Mouse (Mus musculus): ENCODE measurements around the gene Il4i1. TPM values are rescaled to one million over a fixed set of nuclear protein-coding genes. Genes with fewer than 3 reads are reported as not detected.

The Il4i1 gene
- polyA plus RNA-seq, 1 experiment: 9.7 TPM

- Histone ChIP-seq H3K36me3 (ENCODE audit: control insufficient read depth, insufficient read depth, low read length) (no peaks in the 10 kb centered on the region; the same call in 1 of the 2 replicates), H3K4me1 (ENCODE audit: control insufficient read depth, insufficient read depth, low read length) (no peaks in the 10 kb centered on the region), H3K27ac (ENCODE audit: insufficient read depth, low read depth, low read length) (no peak overlapping the region), H3K4me3 (ENCODE audit: insufficient read depth, low read depth, low read length) (no peak overlapping the region), H3K27me3 (replicated peaks; ENCODE audit: control insufficient read depth, insufficient read depth, low read length) (no peaks in the 10 kb centered on the region)
- no peak for TF ChIP-seq CTCF (conservative IDR thresholded peaks at IDR 0.05; ENCODE audit: insufficient read depth, insufficient read length, low read depth, low read length)
- TF ChIP-seq POLR2A (IDR thresholded peaks at IDR 0.05; ENCODE audit: low read depth, low read length): no peak
- WGBS: 45% methylated on average over 11 of the region's 11 CpGs
- DNase-seq: no peak
Measured at GRCm38 (mm10) chr7:44839171-44839490, 22.9 kb downstream of the Il4i1 start.

- 7% methylated on average over 58 of the region's 58 CpGs for WGBS
- TF ChIP-seq POLR2A (IDR thresholded peaks at IDR 0.05; ENCODE audit: low read depth, low read length) (no peak), CTCF (conservative IDR thresholded peaks at IDR 0.05; ENCODE audit: insufficient read depth, insufficient read length, low read depth, low read length) (no peak)
- DNase-seq: peak; percentile 36
- H3K27ac ChIP-seq (ENCODE audit: insufficient read depth, low read depth, low read length): no peak overlapping the region
- H3K27me3 ChIP-seq (replicated peaks; ENCODE audit: control insufficient read depth, insufficient read depth, low read length): no peaks in the 10 kb centered on the region
- H3K36me3 ChIP-seq (ENCODE audit: control insufficient read depth, insufficient read depth, low read length): no peaks in the 10 kb centered on the region; the same call in 1 of the 2 replicates
- peak overlapping the region; percentile 24; the same call in 1 of the 2 replicates for H3K4me3 ChIP-seq (ENCODE audit: insufficient read depth, low read depth, low read length)
- H3K4me1 ChIP-seq (ENCODE audit: control insufficient read depth, insufficient read depth, low read length): no peaks in the 10 kb centered on the region
Measured at GRCm38 (mm10) chr7:44839491-44840191, 23.5 kb downstream of the Il4i1 start.

- Histone ChIP-seq H3K36me3 (ENCODE audit: control insufficient read depth, insufficient read depth, low read length) (no peaks in the 10 kb centered on the region; the same call in 1 of the 2 replicates), H3K27ac (ENCODE audit: insufficient read depth, low read depth, low read length) (no peak overlapping the region), H3K4me3 (ENCODE audit: insufficient read depth, low read depth, low read length) (no peak overlapping the region), H3K27me3 (replicated peaks; ENCODE audit: control insufficient read depth, insufficient read depth, low read length) (no peaks in the 10 kb centered on the region), H3K4me1 (ENCODE audit: control insufficient read depth, insufficient read depth, low read length) (no peaks in the 10 kb centered on the region)
- TF ChIP-seq POLR2A (IDR thresholded peaks at IDR 0.05; ENCODE audit: low read depth, low read length) (no peak), CTCF (conservative IDR thresholded peaks at IDR 0.05; ENCODE audit: insufficient read depth, insufficient read length, low read depth, low read length) (no peak)
- DNase-seq: no peak
- WGBS: 61% methylated on average over 14 of the region's 14 CpGs
Measured at GRCm38 (mm10) chr7:44840426-44840825, 24.2 kb downstream of the Il4i1 start.

DNA sequence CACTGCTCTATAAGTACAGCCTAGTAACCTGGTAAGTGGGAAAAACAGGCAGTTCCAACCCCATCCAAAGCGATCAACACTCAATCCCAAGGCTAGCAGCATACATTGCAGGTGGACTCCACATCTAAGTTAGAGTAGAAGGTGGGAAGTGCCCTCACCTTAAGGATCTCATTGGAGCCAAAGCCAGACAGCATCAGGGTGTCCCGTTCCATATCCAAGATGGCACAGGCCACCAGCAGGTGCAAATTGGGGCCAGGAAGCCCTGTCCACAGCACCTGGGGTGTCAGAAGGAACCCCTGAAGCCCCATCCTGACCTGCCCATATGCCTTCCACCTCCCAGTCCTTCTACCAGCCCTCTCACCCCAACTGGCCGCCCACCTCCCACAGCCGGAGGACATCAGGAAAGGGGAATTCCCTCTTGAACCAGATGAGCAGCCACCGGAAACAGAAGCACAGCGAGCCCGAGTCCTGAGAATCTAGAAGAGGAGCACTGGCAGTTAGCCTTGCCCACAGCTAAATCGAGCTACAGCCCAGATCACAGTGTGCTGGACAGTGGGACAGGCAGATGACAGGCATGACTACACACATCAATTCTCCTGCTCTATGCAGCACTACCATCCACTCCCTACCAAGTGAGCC, 25.8 kb downstream of the Il4i1 start:
- H3K4me1 ChIP-seq (ENCODE audit: control insufficient read depth, insufficient read depth, low read length): no peaks in the 10 kb centered on the region
- H3K27me3 ChIP-seq (replicated peaks; ENCODE audit: control insufficient read depth, insufficient read depth, low read length): no peaks in the 10 kb centered on the region
- no peak overlapping the region for H3K27ac ChIP-seq (ENCODE audit: insufficient read depth, low read depth, low read length)
- H3K36me3 ChIP-seq (ENCODE audit: control insufficient read depth, insufficient read depth, low read length): peaks cover 4% of the 10 kb centered on the region; the same call in 1 of the 2 replicates
- no peak for DNase-seq
- 83% methylated on average over 8 of the region's 8 CpGs for WGBS
- no peak overlapping the region for H3K4me3 ChIP-seq (ENCODE audit: insufficient read depth, low read depth, low read length)
- TF ChIP-seq POLR2A (IDR thresholded peaks at IDR 0.05; ENCODE audit: low read depth, low read length) (no peak), CTCF (conservative IDR thresholded peaks at IDR 0.05; ENCODE audit: insufficient read depth, insufficient read length, low read depth, low read length) (no peak)

DNA sequence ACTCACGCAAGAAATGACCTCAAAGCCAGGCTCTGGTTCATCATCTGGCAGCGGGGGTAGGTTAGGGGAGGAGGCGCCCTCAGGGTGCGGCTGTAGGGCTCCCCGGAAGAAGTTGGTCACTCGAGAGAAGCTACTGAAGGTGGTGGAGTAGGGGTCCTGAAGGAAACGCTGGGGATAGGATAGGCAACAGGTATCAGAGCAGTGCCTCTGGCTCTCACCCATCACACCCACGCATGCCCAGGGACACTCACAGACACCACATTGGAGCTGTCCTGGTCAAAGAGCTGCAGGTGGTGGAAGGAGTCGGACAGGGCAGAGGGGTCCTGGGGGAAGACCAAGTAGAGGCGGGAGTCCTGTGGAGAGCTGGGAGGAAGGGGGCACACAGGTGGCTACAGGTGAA, 28.8 kb downstream of the Il4i1 start:
- 94% methylated on average over 10 of the region's 10 CpGs for WGBS
- H3K36me3 ChIP-seq (ENCODE audit: control insufficient read depth, insufficient read depth, low read length): peaks cover 4% of the 10 kb centered on the region; the same call in 1 of the 2 replicates

GRCm38 (mm10) chr7:44846804-44847203, 30.6 kb downstream of the Il4i1 start:
- no peak for DNase-seq
- Histone ChIP-seq H3K36me3 (ENCODE audit: control insufficient read depth, insufficient read depth, low read length) (peaks cover 4% of the 10 kb centered on the region; the same call in 1 of the 2 replicates), H3K4me3 (ENCODE audit: insufficient read depth, low read depth, low read length) (no peak overlapping the region), H3K27ac (ENCODE audit: insufficient read depth, low read depth, low read length) (no peak overlapping the region), H3K4me1 (ENCODE audit: control insufficient read depth, insufficient read depth, low read length) (peaks cover 17% of the 10 kb centered on the region), H3K27me3 (replicated peaks; ENCODE audit: control insufficient read depth, insufficient read depth, low read length) (no peaks in the 10 kb centered on the region)
- 93% methylated on average over 7 of the region's 7 CpGs for WGBS
- TF ChIP-seq CTCF (conservative IDR thresholded peaks at IDR 0.05; ENCODE audit: insufficient read depth, insufficient read length, low read depth, low read length) (no peak), POLR2A (IDR thresholded peaks at IDR 0.05; ENCODE audit: low read depth, low read length) (no peak)

More for the DNA sequence above, 28.8 kb downstream of the Il4i1 start:
- Histone ChIP-seq H3K27me3 (replicated peaks; ENCODE audit: control insufficient read depth, insufficient read depth, low read length) (no peaks in the 10 kb centered on the region), H3K4me3 (ENCODE audit: insufficient read depth, low read depth, low read length) (no peak overlapping the region), H3K4me1 (ENCODE audit: control insufficient read depth, insufficient read depth, low read length) (peaks cover 8% of the 10 kb centered on the region; the same call in 1 of the 2 replicates), H3K27ac (ENCODE audit: insufficient read depth, low read depth, low read length) (no peak overlapping the region)
- TF ChIP-seq POLR2A (IDR thresholded peaks at IDR 0.05; ENCODE audit: low read depth, low read length): no peak
- no peak for TF ChIP-seq CTCF (conservative IDR thresholded peaks at IDR 0.05; ENCODE audit: insufficient read depth, insufficient read length, low read depth, low read length)
- DNase-seq: no peak

DNA sequence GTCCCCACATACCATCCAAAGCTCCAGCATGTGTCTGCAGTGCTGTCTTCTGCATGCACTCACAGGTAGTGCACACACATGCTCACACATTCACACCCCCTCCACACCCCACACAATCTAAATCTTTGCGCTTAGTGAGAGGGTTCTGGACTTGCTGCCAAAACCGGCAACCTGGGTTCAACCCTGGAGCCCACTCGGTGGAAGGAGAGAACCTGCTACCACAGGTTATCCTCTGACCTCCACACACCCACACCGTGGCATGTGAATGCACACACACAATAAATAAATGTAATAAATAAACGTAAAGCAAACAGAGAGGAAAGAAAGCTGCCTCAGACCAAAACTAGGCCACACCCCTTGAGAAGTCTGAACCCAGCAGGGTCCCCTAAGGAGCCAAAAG, 31.6 kb downstream of the Il4i1 start:
- Histone ChIP-seq H3K27me3 (replicated peaks; ENCODE audit: control insufficient read depth, insufficient read depth, low read length) (no peaks in the 10 kb centered on the region), H3K4me3 (ENCODE audit: insufficient read depth, low read depth, low read length) (peak overlapping the region; percentile 77), H3K4me1 (ENCODE audit: control insufficient read depth, insufficient read depth, low read length) (peaks cover 17% of the 10 kb centered on the region), H3K27ac (ENCODE audit: insufficient read depth, low read depth, low read length) (no peak overlapping the region), H3K36me3 (ENCODE audit: control insufficient read depth, insufficient read depth, low read length) (0 out of 2 replicates have a peak, but pooled peaks cover 4% of the 10 kb centered on the region)
- 45% methylated on average over 5 of the region's 5 CpGs for WGBS
- TF ChIP-seq POLR2A (IDR thresholded peaks at IDR 0.05; ENCODE audit: low read depth, low read length): no peak
- TF ChIP-seq CTCF (conservative IDR thresholded peaks at IDR 0.05; ENCODE audit: insufficient read depth, insufficient read length, low read depth, low read length): no peak
- DNase-seq: no peak
